Mouse (Mus musculus): ENCODE measurements at regions not wholly inside any gene's neighbourhood (a gene's known extent, or its start where the extent isn't known, plus 50 kb on each side); places are given as distances from the start of the nearest gene placed in this dataset.

GRCm38 (mm10) chr8:88972993-88973690 lies 70.8 kb downstream of the Sall1 start:
- DNase-seq (ENCODE audit: low read depth), result no peak

- DNase-seq (ENCODE audit: low read depth), result no peak
Measured at GRCm38 (mm10) chr8:88958843-88959242, 85.1 kb downstream of the Sall1 start.

- DNase-seq (ENCODE audit: low read depth), result no peak
Measured at GRCm38 (mm10) chr8:88953178-88953577, 90.8 kb downstream of the Sall1 start.

- DNase-seq (ENCODE audit: low read depth), result no peak
Measured at GRCm38 (mm10) chr8:88951829-88952155, 92.2 kb downstream of the Sall1 start.

- no peak for DNase-seq (ENCODE audit: low read depth)
Measured at GRCm38 (mm10) chr8:88951145-88951828, 92.7 kb downstream of the Sall1 start.

- no peak for DNase-seq (ENCODE audit: low read depth)
Measured at GRCm38 (mm10) chr8:88949975-88950374, 94.0 kb downstream of the Sall1 start.

- DNase-seq (ENCODE audit: low read depth), result no peak
Measured at GRCm38 (mm10) chr8:88948981-88949380, 95.0 kb downstream of the Sall1 start.

- no peak for DNase-seq (ENCODE audit: low read depth)
Measured at GRCm38 (mm10) chr8:88948328-88948727, 95.6 kb downstream of the Sall1 start.

- no peak for DNase-seq (ENCODE audit: low read depth)
Measured at GRCm38 (mm10) chr8:88947384-88947783, 96.6 kb downstream of the Sall1 start.

GRCm38 (mm10) chr8:88945656-88946055 lies 98.3 kb downstream of the Sall1 start:
- no peak for DNase-seq (ENCODE audit: low read depth)

- DNase-seq (ENCODE audit: low read depth), result peak; percentile 14
Measured at GRCm38 (mm10) chr8:88944038-88944437, 99.9 kb downstream of the Sall1 start.

- no peak for DNase-seq (ENCODE audit: low read depth)
Measured at GRCm38 (mm10) chr8:88939071-88939746, 104.8 kb downstream of the Sall1 start.

- no peak for DNase-seq (ENCODE audit: low read depth)
Measured at GRCm38 (mm10) chr8:88934708-88935107, 109.3 kb downstream of the Sall1 start.

GRCm38 (mm10) chr8:88931050-88931449 lies 112.9 kb downstream of the Sall1 start:
- DNase-seq (ENCODE audit: low read depth), result no peak

- DNase-seq (ENCODE audit: low read depth), result no peak
Measured at GRCm38 (mm10) chr8:88930370-88930769, 113.6 kb downstream of the Sall1 start.

- DNase-seq (ENCODE audit: low read depth), result no peak
Measured at GRCm38 (mm10) chr8:88928675-88929377, 115.1 kb downstream of the Sall1 start.

GRCm38 (mm10) chr8:88922840-88923239 lies 121.1 kb downstream of the Sall1 start:
- no peak for DNase-seq (ENCODE audit: low read depth)

- no peak for DNase-seq (ENCODE audit: low read depth)
Measured at GRCm38 (mm10) chr8:88921967-88922366, 122.0 kb downstream of the Sall1 start.

- DNase-seq (ENCODE audit: low read depth), result no peak
Measured at GRCm38 (mm10) chr8:88919282-88919681, 124.7 kb downstream of the Sall1 start.

GRCm38 (mm10) chr8:88916064-88916463 lies 127.9 kb downstream of the Sall1 start:
- no peak for DNase-seq (ENCODE audit: low read depth)

GRCm38 (mm10) chr8:88914657-88915056 lies 129.3 kb downstream of the Sall1 start:
- DNase-seq (ENCODE audit: low read depth), result no peak

- DNase-seq (ENCODE audit: low read depth), result no peak
Measured at GRCm38 (mm10) chr8:88914190-88914589, 129.8 kb downstream of the Sall1 start.

GRCm38 (mm10) chr8:88906244-88906643 lies 137.7 kb downstream of the Sall1 start:
- DNase-seq (ENCODE audit: low read depth), result no peak
